Mouse (Mus musculus) small intestine, adult 2 months (tissue): ENCODE data around the gene Stk11ip.

Experiments used
- CTCF ChIP-seq: fragments of 200-500 bp; IDR thresholded peaks from 2 replicates; pipeline ENCODE4 v1.5.1; 2012; ENCODE audit warnings: low read depth, mild to moderate bottlenecking, control low read depth, inconsistent platforms, low read length, moderate library complexity, mixed read lengths; ENCODE audit not compliant: insufficient replicate concordance, insufficient read length; ENCODE audit errors: extremely low read depth
- POLR2A ChIP-seq: fragments of 200-500 bp; IDR thresholded peaks from 2 replicates; pipeline ENCODE4 v1.6.1; 2012; ENCODE audit warnings: low read depth, mild to moderate bottlenecking, control low read depth, inconsistent platforms, low read length, moderate library complexity

DNA sequence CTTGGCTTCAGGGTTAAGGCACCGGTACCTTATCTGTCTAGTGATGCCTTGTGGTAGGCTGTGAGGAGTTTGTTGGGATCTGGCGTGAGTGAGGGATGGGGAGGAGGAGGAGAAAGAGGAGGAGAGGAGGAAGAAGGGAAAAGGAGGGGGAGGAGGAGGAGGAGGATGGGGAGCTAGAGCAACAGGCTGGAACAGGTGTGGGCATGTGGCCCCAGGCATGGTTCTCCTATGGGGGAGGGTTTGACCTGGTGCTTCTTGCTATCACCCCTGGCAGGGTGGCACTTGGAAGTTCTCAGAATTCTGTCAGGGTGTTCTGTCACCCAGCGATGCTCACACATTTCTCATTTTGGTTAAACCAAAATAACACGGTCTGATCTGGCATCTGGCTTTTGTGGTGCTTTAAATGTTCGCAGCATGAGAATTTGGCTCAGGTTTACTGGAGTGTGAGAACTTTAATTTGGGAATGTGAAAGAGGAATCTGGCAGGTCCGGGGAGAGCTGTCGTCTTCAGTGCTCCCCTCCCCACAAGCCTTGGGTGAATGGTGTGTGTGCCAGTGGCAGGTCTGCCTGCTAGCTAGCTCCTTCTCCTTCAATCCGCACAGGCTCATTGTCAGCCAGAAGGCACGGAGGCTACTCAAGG, 34.9 kb downstream of the Stk11ip start:
- TF ChIP-seq CTCF, result no peak
- TF ChIP-seq POLR2A, result no peak
